Mouse (Mus musculus): ENCODE results near the gene AW011738.

- TF ChIP-seq CTCF (IDR thresholded peaks at IDR 0.05; ENCODE audit: extremely low read depth, insufficient read length, insufficient replicate concordance, low read depth, low read length) (no peak), POLR2A (IDR thresholded peaks at IDR 0.05; ENCODE audit: low read depth, low read length) (no peak)
Observed at GRCm38 (mm10) chr4:156193906-156194305, 9.2 kb upstream of the AW011738 start.

All from small intestine, adult 2 months (tissue).